8 mouse cellular contexts compared by ENCODE assay signal in the genomic region with DNA sequence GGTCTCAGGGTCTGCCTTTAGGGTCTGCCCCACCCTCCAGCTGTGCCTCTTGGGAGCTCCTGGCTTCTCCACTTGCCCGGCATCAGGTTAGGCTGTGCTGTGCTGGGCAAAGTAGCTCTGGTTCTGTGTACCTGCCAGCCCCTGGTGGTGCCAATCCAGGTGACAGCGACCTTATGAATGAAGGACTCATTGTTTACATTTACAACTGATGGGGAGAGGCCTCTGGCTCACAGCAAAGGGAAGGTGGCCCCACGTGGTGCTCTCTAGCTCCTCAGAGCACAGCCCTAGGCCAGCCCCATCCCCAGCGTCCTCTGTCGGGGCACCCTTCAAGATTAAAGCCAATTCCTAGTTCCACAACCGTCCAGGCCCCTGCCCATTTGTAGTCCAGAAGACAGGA. TPM values are rescaled to one million over a fixed set of nuclear protein-coding genes. Genes with fewer than 3 reads are reported as not detected.
DNase-seq lines count a peak whose midpoint lies in the region; ATAC-seq and TF ChIP-seq lines count a peak whose summit lies in the region.

No protein-coding gene starts in this region.

- 0 out of 2 replicates have a peak, but pooled peaks cover 3% of the 10 kb centered on the region for H3K27me3 ChIP-seq in heart, postnatal 0 days (ENCODE audit: control insufficient read depth, insufficient read depth, low read length)

- H3K4me2 ChIP-seq in heart, postnatal 0 days (ENCODE audit: low read depth, low read length), result peak overlapping the region; percentile 86

- H3K9me3 ChIP-seq in heart, postnatal 0 days (replicated peaks; ENCODE audit: control insufficient read depth, low read length), result no peaks in the 10 kb centered on the region

- H3K36me3 ChIP-seq in heart, postnatal 0 days (replicated peaks; ENCODE audit: control insufficient read depth, insufficient read depth, low read length), result no peaks in the 10 kb centered on the region
- H3K36me3 ChIP-seq in macrophage (ENCODE audit: inconsistent target), result no peaks in the 10 kb centered on the region

- no peak for TF ChIP-seq CTCF in bone marrow macrophage, adult 2 months (IDR thresholded peaks at IDR 0.05; ENCODE audit: low read depth, low read length)
- TF ChIP-seq CTCF in heart, postnatal 0 days (IDR thresholded peaks at IDR 0.05; ENCODE audit: low read depth), result no peak

- peak overlapping the region; percentile 81 for H3K4me3 ChIP-seq in bone marrow macrophage, adult 2 months (ENCODE audit: insufficient read depth, low read length)
- H3K4me3 ChIP-seq in heart, postnatal 0 days (ENCODE audit: low read depth, low read length), result peak overlapping the region; percentile 72
- peak overlapping the region; percentile 59 for H3K4me3 ChIP-seq in macrophage (ENCODE audit: inconsistent target)

- peak overlapping the region; percentile 78 for H3K9ac ChIP-seq in heart, postnatal 0 days (replicated peaks; ENCODE audit: low read depth, low read length)

- no peak overlapping the region for H3K27ac ChIP-seq in bone marrow macrophage, adult 2 months (ENCODE audit: insufficient read depth, low read depth, low read length)
- H3K27ac ChIP-seq in heart, postnatal 0 days (ENCODE audit: low read depth), result peak overlapping the region; percentile 81; the same call in 1 of the 2 replicates
- H3K27ac ChIP-seq in macrophage, result no peak overlapping the region

- peaks cover 59% of the 10 kb centered on the region for H3K79me2 ChIP-seq in macrophage (ENCODE audit: inconsistent target)

- TF ChIP-seq EP300 in heart, postnatal 0 days (IDR thresholded peaks at IDR 0.05; ENCODE audit: low read depth), result no peak

- 14% methylated on average over 6 of the region's 6 CpGs for WGBS in heart, postnatal 0 days
- 33% methylated on average over 6 of the region's 6 CpGs for WGBS in macrophage (ENCODE audit: missing documents)

- DNase-seq in layer of hippocampus, adult 9-11 months, result peak; percentile 26
- no peak for DNase-seq in layer of hippocampus, adult 18-20 months (ENCODE audit: low spot score in 2 of 2)
- DNase-seq in heart, postnatal 0 days (ENCODE audit: low spot score), result no peak
- no peak for DNase-seq in gastrocnemius, postnatal 14 days
- DNase-seq in layer of hippocampus, postnatal 36 days, result no peak
- DNase-seq in spleen, postnatal 4 days (ENCODE audit: low spot score in 2 of 2), result no peak

- peaks cover 22% of the 10 kb centered on the region for H3K4me1 ChIP-seq in bone marrow macrophage, adult 2 months (ENCODE audit: control insufficient read depth, insufficient read depth, low read length)
- H3K4me1 ChIP-seq in heart, postnatal 0 days (ENCODE audit: control insufficient read depth, insufficient read depth), result 0 out of 2 replicates have a peak, but pooled peaks cover 3% of the 10 kb centered on the region

- intact Hi-C loops in gastrocnemius, postnatal 14 days (cut with DNase I; ENCODE audit: low total_unique reads), result no loop called here

- no peak for TF ChIP-seq POLR2A in bone marrow macrophage, adult 2 months (IDR thresholded peaks at IDR 0.05; ENCODE audit: borderline replicate concordance, low read depth, low read length)

- ATAC-seq in heart, postnatal 0 days (ENCODE audit: insufficient read depth, low read depth), result no peak

RNA-seq across cellular contexts. Expression of a gene that starts 1.4 kb away (rescaled TPM):
- 100 to 1,000 TPM; 106 to 107 TPM for total RNA-seq in layer of hippocampus, adult 18-20 months (2021)
- 13.1 and 14.3 TPM in 2 replicates for polyA plus RNA-seq in bone marrow macrophage, adult 2 months (2012; ENCODE audit: insufficient read depth, insufficient read length, missing spikeins)
- 11.3 and 14.0 TPM in 2 replicates for total RNA-seq in heart, postnatal 0 days (2014; rRNA removed; ENCODE audit: low replicate concordance)
- 0.86 and 0.87 TPM in 2 replicates for polyA plus RNA-seq in heart, postnatal 0 days (2015; fragmentation: Nextera tagmentation; extraction: Ambion mirVana)
- total RNA-seq in macrophage (2018; cell fraction: chromatin; rRNA removed), result 10 to 100 TPM; 11.8 to 85.0 (median 49.1) TPM
- 10 to 100 TPM; 12.8 to 32.5 (median 20.5) TPM for total RNA-seq in macrophage (2018; cell fraction: cytosol; rRNA removed)
- 10 to 100 TPM; 18.9 to 60.9 (median 39.2) TPM for total RNA-seq in macrophage (2018; cell fraction: nucleus; rRNA removed)
- polyA plus RNA-seq in macrophage (2018), result 12.7 to 25.8 TPM (median 14.6 TPM) in 3 replicates
- total RNA-seq in gastrocnemius, postnatal 14 days (2021), result 1 to 10 TPM; 6.4 to 8.4 TPM
- 100 to 1,000 TPM in 1 of 2 experiments, 10 to 100 TPM in 1; 96.7 to 105 TPM for total RNA-seq in layer of hippocampus, postnatal 36 days (2021)

RNA-seq across cellular contexts. Expression of a gene that starts 9.1 kb away (rescaled TPM):
- 1 to 10 TPM; 3.8 to 4.3 TPM for total RNA-seq in layer of hippocampus, adult 18-20 months (2021)
- not detected in 2 replicates for polyA plus RNA-seq in bone marrow macrophage, adult 2 months (2012; ENCODE audit: insufficient read depth, insufficient read length, missing spikeins)
- total RNA-seq in heart, postnatal 0 days (2014; rRNA removed; ENCODE audit: low replicate concordance), result not detected in 2 replicates
- not detected in 2 replicates for polyA plus RNA-seq in heart, postnatal 0 days (2015; fragmentation: Nextera tagmentation; extraction: Ambion mirVana)
- total RNA-seq in macrophage (2018; cell fraction: chromatin; rRNA removed), result not detected
- under 1 TPM in 2 of 26 experiments, not detected in 24; 0.05 to 0.06 TPM for total RNA-seq in macrophage (2018; cell fraction: cytosol; rRNA removed)
- not detected for total RNA-seq in macrophage (2018; cell fraction: nucleus; rRNA removed)
- polyA plus RNA-seq in macrophage (2018), result not detected in 3 replicates
- under 1 TPM in 1 of 2 experiments, not detected in 1; 0.29 TPM for total RNA-seq in gastrocnemius, postnatal 14 days (2021)
- 1 to 10 TPM; 5.1 to 5.2 TPM for total RNA-seq in layer of hippocampus, postnatal 36 days (2021)

RNA-seq across cellular contexts. Expression of a gene that starts 30.3 kb away (rescaled TPM):
- total RNA-seq in layer of hippocampus, adult 18-20 months (2021), result 10 to 100 TPM; 49.3 to 57.6 TPM
- 90.0 and 91.9 TPM in 2 replicates for polyA plus RNA-seq in bone marrow macrophage, adult 2 months (2012; ENCODE audit: insufficient read depth, insufficient read length, missing spikeins)
- 53.1 and 64.6 TPM in 2 replicates for total RNA-seq in heart, postnatal 0 days (2014; rRNA removed; ENCODE audit: low replicate concordance)
- polyA plus RNA-seq in heart, postnatal 0 days (2015; fragmentation: Nextera tagmentation; extraction: Ambion mirVana), result 92.1 and 99.5 TPM in 2 replicates
- total RNA-seq in macrophage (2018; cell fraction: chromatin; rRNA removed), result 100 to 1,000 TPM in 23 of 26 experiments, 10 to 100 TPM in 3; 50.1 to 375 (median 230) TPM
- total RNA-seq in macrophage (2018; cell fraction: cytosol; rRNA removed), result 100 to 1,000 TPM in 3 of 26 experiments, 10 to 100 TPM in 23; 48.7 to 120 (median 76.1) TPM
- 100 to 1,000 TPM in 20 of 26 experiments, 10 to 100 TPM in 6; 41.1 to 290 (median 182) TPM for total RNA-seq in macrophage (2018; cell fraction: nucleus; rRNA removed)
- polyA plus RNA-seq in macrophage (2018), result 65.2 to 94.5 TPM (median 74.5 TPM) in 3 replicates
- total RNA-seq in gastrocnemius, postnatal 14 days (2021), result 10 to 100 TPM; 12.4 to 14.1 TPM
- 10 to 100 TPM; 50.0 to 50.5 TPM for total RNA-seq in layer of hippocampus, postnatal 36 days (2021)
